Mouse (Mus musculus) hindbrain, embryonic 13.5 days (tissue): ENCODE results near the gene Cdc27. TPM values are rescaled to one million over a fixed set of nuclear protein-coding genes. Genes with fewer than 3 reads are reported as not detected.

Experiments
- ATAC-seq: fragments of 200-750 bp; cut with Nextera tagmentation; 2 replicates; pipeline ENCODE4 v1.8.0; 2017; ENCODE audit warnings: moderate TSS enrichment; ENCODE audit not compliant: low FRiP score
- H3K27ac ChIP-seq: fragments of 300-500 bp; sonication (generic); 2 replicates; pipeline ENCODE4 v1.5.1; 2015; ENCODE audit warnings: inconsistent platforms, mild to moderate bottlenecking, moderate library complexity
- H3K27me3 ChIP-seq: fragments of 300-500 bp; sonication (generic); 2 replicates; pipeline ENCODE4 v1.6.1; 2015; ENCODE audit warnings: mild to moderate bottlenecking, inconsistent platforms
- H3K36me3 ChIP-seq: fragments of 300-500 bp; sonication (generic); 2 replicates; pipeline ENCODE4 v1.6.1; 2015; ENCODE audit warnings: mild to moderate bottlenecking, inconsistent platforms
- H3K4me1 ChIP-seq: fragments of 300-500 bp; sonication (generic); replicated peaks from 2 replicates; pipeline ENCODE4 v1.6.1; 2015; ENCODE audit warnings: inconsistent platforms
- H3K4me2 ChIP-seq: fragments of 300-500 bp; sonication (generic); 2 replicates; pipeline ENCODE4 v1.6.1; 2015; ENCODE audit warnings: inconsistent platforms, mild to moderate bottlenecking, moderate library complexity
- H3K4me3 ChIP-seq: fragments of 300-500 bp; sonication (generic); 2 replicates; pipeline ENCODE4 v1.5.1; 2015; ENCODE audit warnings: mild to moderate bottlenecking, inconsistent platforms
- H3K9ac ChIP-seq: fragments of 300-500 bp; sonication (generic); 2 replicates; pipeline ENCODE4 v1.6.1; 2015; ENCODE audit warnings: mild to moderate bottlenecking, inconsistent platforms
- H3K9me3 ChIP-seq: fragments of 300-500 bp; sonication (generic); 2 replicates; pipeline ENCODE4 v1.6.1; 2016; ENCODE audit warnings: inconsistent platforms
- WGBS: fragments of 180-500 bp; shearing (Covaris S2); methylation state at CpG from one replicate; pipeline ENCODE4 v1.1.7; 2015; 5-methylcytosine and 5-hydroxymethylcytosine counted together
- polyA plus RNA-seq: library from polyadenylated mRNA; unstranded; fragments of >200 nt; fragmentation: Nextera tagmentation; extraction: Ambion mirVana; gene quantifications from 2 replicates; pipeline ENCODE4 v1.2.1, GENCODE M21; 2015

Gene Cdc27
- polyA plus RNA-seq, 1 experiment from 2014 or later: 39.6 TPM

DNA sequence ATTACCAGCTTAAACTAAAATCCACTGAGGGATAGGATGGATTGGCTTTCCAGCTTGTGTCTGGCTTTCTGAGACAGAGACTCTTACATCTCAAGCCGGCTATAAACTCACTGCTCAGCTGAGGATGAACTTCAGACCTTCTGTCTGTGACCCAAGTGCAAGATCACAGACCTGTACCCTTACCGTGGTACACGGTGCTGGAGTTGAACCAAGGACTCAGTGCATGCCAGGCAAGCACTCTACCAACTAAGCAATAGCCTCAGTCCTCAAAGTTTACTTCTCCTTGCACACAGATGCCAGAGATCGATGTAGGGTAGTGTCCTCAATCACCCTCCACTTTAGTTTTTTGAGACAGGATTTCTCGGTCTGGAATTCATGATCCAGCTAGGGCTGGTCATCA is 10.6 kb downstream of the Cdc27 start:
- Histone ChIP-seq H3K4me3 (no peak overlapping the region), H3K9ac (no peak overlapping the region), H3K4me1 (peaks cover 3% of the 10 kb centered on the region), H3K27me3 (no peaks in the 10 kb centered on the region), H3K27ac (no peak overlapping the region), H3K9me3 (no peaks in the 10 kb centered on the region), H3K36me3 (peaks cover 10% of the 10 kb centered on the region; the same call in 1 of the 2 replicates), H3K4me2 (no peak overlapping the region)
- 98% methylated on average over 5 of the region's 5 CpGs for WGBS
- ATAC-seq: no peak

DNA sequence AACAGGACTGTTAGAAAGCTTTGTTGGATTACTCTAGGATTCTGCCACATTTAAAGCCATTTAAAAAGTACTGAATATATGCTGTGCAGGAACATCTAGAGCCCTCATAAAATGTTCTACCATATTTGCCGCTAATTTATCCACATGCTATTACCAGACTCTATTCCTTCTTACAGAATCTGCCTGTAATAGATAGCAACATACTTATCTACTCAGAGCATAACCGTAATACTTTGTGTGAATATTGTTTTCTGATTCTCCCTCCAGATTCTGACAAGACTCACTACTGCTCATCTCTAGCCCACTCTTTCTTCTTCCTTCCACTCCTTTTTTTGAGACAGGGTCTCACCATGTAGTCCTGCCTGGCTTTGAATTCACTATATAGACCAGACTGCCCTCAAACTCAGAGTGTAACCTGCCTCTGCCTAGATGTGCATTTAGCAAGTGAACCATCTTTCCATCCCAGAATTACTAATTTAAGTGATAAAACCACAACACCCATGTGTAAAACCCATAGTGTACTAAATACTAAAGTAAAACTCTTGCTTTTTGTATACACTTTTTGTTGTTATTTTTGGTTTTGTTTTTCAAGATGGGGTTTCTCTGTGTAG is 12.4 kb downstream of the Cdc27 start:
- WGBS: 93% methylated on average over 2 of the region's 2 CpGs
- Histone ChIP-seq H3K9me3 (no peaks in the 10 kb centered on the region), H3K36me3 (peaks cover 19% of the 10 kb centered on the region), H3K4me3 (no peak overlapping the region), H3K27ac (no peak overlapping the region), H3K9ac (no peak overlapping the region), H3K4me1 (no peaks in the 10 kb centered on the region), H3K27me3 (no peaks in the 10 kb centered on the region), H3K4me2 (no peak overlapping the region)
- no peak for ATAC-seq

- 90% methylated on average over 2 of the region's 2 CpGs for WGBS
- no peak overlapping the region for H3K27ac ChIP-seq
- no peak for ATAC-seq
Observed at GRCm38 (mm10) chr11:104536843-104537242, 13.6 kb downstream of the Cdc27 start.

DNA sequence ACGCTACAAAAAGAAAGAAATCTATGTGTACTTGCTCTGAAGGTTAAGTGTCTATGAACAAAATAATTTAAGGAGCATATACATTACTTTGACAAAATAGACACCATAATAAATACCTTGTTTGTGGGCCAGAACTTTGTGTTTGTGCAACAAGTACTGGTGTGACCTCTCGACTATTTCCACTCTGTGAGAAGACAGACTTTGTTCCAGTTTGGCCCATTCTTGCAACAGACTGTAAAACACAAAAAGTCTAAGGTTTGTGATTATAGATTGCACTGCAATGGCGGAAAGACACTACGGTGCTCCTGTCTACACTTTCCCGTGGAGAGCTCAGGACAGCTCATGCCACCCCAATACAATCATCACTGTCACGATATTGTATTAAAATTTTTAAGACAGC is 24.5 kb downstream of the Cdc27 start:
- no peak overlapping the region for H3K4me2 ChIP-seq
- H3K27ac ChIP-seq: no peak overlapping the region
- no peak overlapping the region for H3K9ac ChIP-seq
- H3K9me3 ChIP-seq: no peaks in the 10 kb centered on the region
- H3K4me1 ChIP-seq: no peaks in the 10 kb centered on the region
- 94% methylated on average over 6 of the region's 6 CpGs for WGBS
- peaks cover 71% of the 10 kb centered on the region for H3K36me3 ChIP-seq
- H3K27me3 ChIP-seq: no peaks in the 10 kb centered on the region
- H3K4me3 ChIP-seq: no peak overlapping the region
- ATAC-seq: no peak

More at GRCm38 (mm10) chr11:104536843-104537242, 13.6 kb downstream of the Cdc27 start:
- Histone ChIP-seq H3K27me3 (no peaks in the 10 kb centered on the region), H3K4me3 (no peak overlapping the region), H3K4me1 (no peaks in the 10 kb centered on the region), H3K9me3 (no peaks in the 10 kb centered on the region), H3K9ac (no peak overlapping the region), H3K36me3 (peaks cover 30% of the 10 kb centered on the region), H3K4me2 (no peak overlapping the region)

DNA sequence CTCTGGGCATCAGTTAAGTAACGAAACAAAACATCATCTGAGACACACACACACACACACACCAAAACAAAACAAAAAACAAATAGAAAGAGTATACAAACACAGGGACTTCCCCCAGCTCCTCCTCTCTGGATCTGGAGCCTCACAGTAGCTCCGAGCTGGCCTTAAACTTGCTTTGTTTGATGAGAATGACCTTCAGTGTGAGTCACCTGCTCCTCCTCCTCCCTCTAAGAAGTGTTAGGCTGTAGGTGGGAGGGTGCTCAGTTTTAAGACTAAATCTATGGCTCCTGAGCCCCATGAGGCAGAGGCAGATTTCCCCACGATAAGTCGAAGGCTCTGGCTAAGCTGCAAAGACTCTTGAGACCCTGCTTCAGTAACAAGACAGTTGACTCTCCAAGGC is 38.0 kb downstream of the Cdc27 start:
- no peaks in the 10 kb centered on the region for H3K4me1 ChIP-seq
- no peaks in the 10 kb centered on the region for H3K27me3 ChIP-seq
- H3K9ac ChIP-seq: no peak overlapping the region
- H3K9me3 ChIP-seq: no peaks in the 10 kb centered on the region
- H3K4me2 ChIP-seq: no peak overlapping the region
- no peak overlapping the region for H3K4me3 ChIP-seq
- no peak for ATAC-seq
- H3K36me3 ChIP-seq: peaks cover 82% of the 10 kb centered on the region
- no peak overlapping the region for H3K27ac ChIP-seq
- WGBS: 92% methylated on average over 4 of the region's 4 CpGs

- Histone ChIP-seq H3K4me2 (no peak overlapping the region), H3K4me3 (no peak overlapping the region), H3K27ac (no peak overlapping the region), H3K4me1 (no peaks in the 10 kb centered on the region), H3K9me3 (no peaks in the 10 kb centered on the region), H3K36me3 (peaks cover 80% of the 10 kb centered on the region), H3K9ac (no peak overlapping the region), H3K27me3 (no peaks in the 10 kb centered on the region)
- WGBS: 95% methylated on average over 2 of the region's 2 CpGs
- ATAC-seq: no peak
Observed at GRCm38 (mm10) chr11:104510606-104511005, 39.8 kb downstream of the Cdc27 start.

- WGBS: 95% methylated on average over 4 of the region's 4 CpGs
- peaks cover 74% of the 10 kb centered on the region for H3K36me3 ChIP-seq
- no peak for ATAC-seq
Observed at GRCm38 (mm10) chr11:104508455-104508854, 42.0 kb downstream of the Cdc27 start.

GRCm38 (mm10) chr11:104488292-104488691 is 62.1 kb downstream of the Cdc27 start:
- no peaks in the 10 kb centered on the region for H3K27me3 ChIP-seq
- H3K4me1 ChIP-seq: no peaks in the 10 kb centered on the region
- WGBS: 88% methylated on average over 3 of the region's 3 CpGs
- no peak for ATAC-seq
- H3K9me3 ChIP-seq: no peaks in the 10 kb centered on the region
- H3K27ac ChIP-seq: no peak overlapping the region
- no peak overlapping the region for H3K9ac ChIP-seq
- no peak overlapping the region for H3K4me3 ChIP-seq
- H3K36me3 ChIP-seq: no peaks in the 10 kb centered on the region
- H3K4me2 ChIP-seq: no peak overlapping the region

More at GRCm38 (mm10) chr11:104508455-104508854, 42.0 kb downstream of the Cdc27 start:
- Histone ChIP-seq H3K27me3 (no peaks in the 10 kb centered on the region), H3K4me1 (no peaks in the 10 kb centered on the region), H3K9ac (no peak overlapping the region), H3K4me3 (no peak overlapping the region), H3K9me3 (no peaks in the 10 kb centered on the region), H3K27ac (no peak overlapping the region), H3K4me2 (no peak overlapping the region)

GRCm38 (mm10) chr11:104481971-104482370 is 68.4 kb downstream of the Cdc27 start:
- WGBS: 90% methylated on average over 8 of the region's 8 CpGs
- H3K4me2 ChIP-seq: no peak overlapping the region
- no peak overlapping the region for H3K9ac ChIP-seq
- H3K4me3 ChIP-seq: no peak overlapping the region
- no peaks in the 10 kb centered on the region for H3K36me3 ChIP-seq
- ATAC-seq: no peak
- no peak overlapping the region for H3K27ac ChIP-seq
- no peaks in the 10 kb centered on the region for H3K27me3 ChIP-seq
- H3K9me3 ChIP-seq: no peaks in the 10 kb centered on the region; the same call in 1 of the 2 replicates
- no peaks in the 10 kb centered on the region for H3K4me1 ChIP-seq

DNA sequence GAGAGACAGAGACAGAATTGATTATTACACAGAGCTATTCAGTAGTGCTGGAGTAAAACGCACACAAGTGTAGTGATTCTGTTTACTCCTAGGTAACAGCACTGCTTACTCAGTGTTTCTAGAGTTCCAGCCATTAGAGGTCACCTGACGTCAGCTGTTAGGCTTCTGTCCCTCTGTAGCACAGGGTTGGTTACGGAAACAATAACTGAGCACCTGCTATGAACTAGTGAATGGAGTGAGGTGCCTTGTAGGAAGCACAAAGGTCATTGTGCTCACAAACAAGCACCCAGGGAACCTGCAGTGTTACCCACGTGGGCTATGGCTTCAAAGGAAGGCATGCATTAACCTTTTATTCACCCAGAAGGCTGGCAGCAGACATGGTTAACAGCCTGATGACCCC is 70.9 kb downstream of the Cdc27 start:
- no peaks in the 10 kb centered on the region for H3K27me3 ChIP-seq
- no peaks in the 10 kb centered on the region for H3K4me1 ChIP-seq
- no peak overlapping the region for H3K4me3 ChIP-seq
- WGBS: 62% methylated on average over 4 of the region's 4 CpGs
- no peak overlapping the region for H3K27ac ChIP-seq
- H3K9me3 ChIP-seq: no peaks in the 10 kb centered on the region; the same call in 1 of the 2 replicates
- no peak overlapping the region for H3K4me2 ChIP-seq
- no peak for ATAC-seq
- no peak overlapping the region for H3K9ac ChIP-seq
- H3K36me3 ChIP-seq: no peaks in the 10 kb centered on the region

DNA sequence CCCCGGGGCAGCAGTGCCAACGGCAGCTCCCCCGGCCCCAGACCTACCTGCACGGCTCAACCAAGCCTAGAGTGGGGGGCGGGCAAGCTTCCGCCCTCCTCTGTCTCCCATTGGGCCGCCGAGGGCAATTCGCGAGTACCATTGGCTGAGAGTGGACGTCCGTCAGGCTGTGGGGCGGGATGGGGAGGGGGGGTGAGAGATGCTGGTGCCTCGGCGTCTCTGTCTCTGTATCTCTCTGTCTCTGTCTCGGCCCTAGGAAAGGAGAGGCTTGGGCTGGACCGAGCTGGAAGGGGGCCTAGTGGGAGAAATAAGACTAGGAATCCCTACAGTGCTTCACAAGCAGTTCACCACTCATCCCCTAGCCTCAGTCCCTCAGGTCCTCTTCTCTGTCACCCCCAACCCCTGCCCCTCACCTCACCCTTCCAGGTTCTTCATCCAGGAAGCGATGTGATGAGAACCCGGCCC is 81.0 kb downstream of the Cdc27 start:
- H3K4me1 ChIP-seq: peaks cover 24% of the 10 kb centered on the region
- peak overlapping the region; percentile 98 for H3K9ac ChIP-seq
- no peaks in the 10 kb centered on the region for H3K9me3 ChIP-seq
- ATAC-seq: peak; percentile 100
- H3K4me2 ChIP-seq: peak overlapping the region; percentile 76
- H3K27ac ChIP-seq: peak overlapping the region; percentile 75
- 3% methylated on average over 19 of the region's 19 CpGs for WGBS
- no peaks in the 10 kb centered on the region; the same call in 1 of the 2 replicates for H3K27me3 ChIP-seq
- peak overlapping the region; percentile 95 for H3K4me3 ChIP-seq
- H3K36me3 ChIP-seq: peaks cover 5% of the 10 kb centered on the region; the same call in 1 of the 2 replicates

GRCm38 (mm10) chr11:104468751-104469268 is 81.6 kb downstream of the Cdc27 start, which contains the start of gene Kansl1:
TSS of gene Kansl1 (minus strand) at chr11:104468861.
- H3K27me3 ChIP-seq: no peaks in the 10 kb centered on the region; the same call in 1 of the 2 replicates
- WGBS: under 1% methylated on average over 29 of the region's 69 CpGs
- peaks cover 30% of the 10 kb centered on the region for H3K4me1 ChIP-seq
- peak within 1 kb of the TSS; percentile 76 for H3K4me2 ChIP-seq
- peak within 1 kb of the TSS; percentile 75 for H3K27ac ChIP-seq
- no peaks in the 10 kb centered on the region for H3K9me3 ChIP-seq
- H3K9ac ChIP-seq: peak within 1 kb of the TSS; percentile 98
- peaks cover 5% of the 10 kb centered on the region; the same call in 1 of the 2 replicates for H3K36me3 ChIP-seq
- peak; percentile 81 for ATAC-seq
- H3K4me3 ChIP-seq: peak within 1 kb of the TSS; percentile 95

DNA sequence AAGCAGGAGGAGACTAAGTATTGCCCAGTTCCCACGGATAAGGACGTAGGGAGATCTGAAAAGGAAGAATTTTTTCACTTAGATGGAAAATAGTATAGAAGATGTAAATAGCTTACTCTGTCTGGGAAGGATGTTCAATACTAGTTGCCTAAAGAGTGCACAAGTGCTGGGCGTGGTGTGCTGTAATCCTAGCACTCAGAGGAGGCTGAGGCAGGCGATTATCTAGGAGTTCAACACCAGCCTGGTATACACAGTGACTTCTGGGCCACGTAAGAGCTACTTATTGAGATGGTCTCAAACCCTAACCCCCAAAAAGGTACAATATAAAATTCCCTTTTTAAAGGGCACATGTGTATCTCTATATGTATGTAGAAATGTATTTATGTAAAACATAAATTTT is 82.7 kb downstream of the Cdc27 start:
- no peak for ATAC-seq
- 80% methylated on average over 5 of the region's 5 CpGs for WGBS
- Histone ChIP-seq H3K9me3 (no peaks in the 10 kb centered on the region), H3K36me3 (peaks cover 5% of the 10 kb centered on the region; the same call in 1 of the 2 replicates), H3K27me3 (no peaks in the 10 kb centered on the region; the same call in 1 of the 2 replicates), H3K4me3 (no peak overlapping the region), H3K4me2 (peak overlapping the region; percentile 32; the same call in 1 of the 2 replicates), H3K4me1 (peaks cover 35% of the 10 kb centered on the region), H3K27ac (no peak overlapping the region), H3K9ac (no peak overlapping the region)
